Mouse (Mus musculus): Measurements from ENCODE around the gene Col18a1.

The Col18a1 gene

GRCm38 (mm10) chr10:77017662-77018061 is 148.7 kb downstream of the Col18a1 start:
- no peak for DNase-seq (ENCODE audit: low spot score in 2 of 2)

- DNase-seq (ENCODE audit: low spot score in 2 of 2): no peak
Measured at GRCm38 (mm10) chr10:77017061-77017460, 149.3 kb downstream of the Col18a1 start.

- DNase-seq (ENCODE audit: low spot score in 2 of 2): no peak
Measured at GRCm38 (mm10) chr10:77016499-77016898, 149.8 kb downstream of the Col18a1 start.

GRCm38 (mm10) chr10:77016080-77016479 is 150.3 kb downstream of the Col18a1 start:
- DNase-seq (ENCODE audit: low spot score in 2 of 2): no peak

GRCm38 (mm10) chr10:77011681-77012080 is 154.7 kb downstream of the Col18a1 start:
- no peak for DNase-seq (ENCODE audit: low spot score in 2 of 2)

GRCm38 (mm10) chr10:77008698-77009097 is 157.7 kb downstream of the Col18a1 start:
- DNase-seq (ENCODE audit: low spot score in 2 of 2): no peak

GRCm38 (mm10) chr10:77008109-77008561 is 158.2 kb downstream of the Col18a1 start:
- DNase-seq (ENCODE audit: low spot score in 2 of 2): peak in 1 of 2 experiments; percentile 17

GRCm38 (mm10) chr10:77007433-77008108 is 158.8 kb downstream of the Col18a1 start:
- DNase-seq (ENCODE audit: low spot score in 2 of 2): no peak

- DNase-seq (ENCODE audit: low spot score in 2 of 2): no peak
Measured at GRCm38 (mm10) chr10:77004936-77005335, 161.4 kb downstream of the Col18a1 start.
